Mouse (Mus musculus) embryo, embryonic 10 days (tissue): Measurements from ENCODE around the gene Ucp2.
"Not testable (repeated sequence)": the region's sequence is repeated elsewhere in the genome, so short reads cannot be mapped to it uniquely, and the experiment has no call there.

Experiments
- DNase-seq: peaks from one replicate; pipeline ENCODE4 v3.0.0-alpha.2; 2015; ENCODE audit warnings: low spot score

The Ucp2 gene

GRCm38 (mm10) chr7:100479823-100480164, 13.3 kb upstream of the Ucp2 start:
- DNase-seq: no peak

GRCm38 (mm10) chr7:100480175-100480574, 13.0 kb upstream of the Ucp2 start:
- DNase-seq: no peak

- DNase-seq: not testable (repeated sequence)
These were observed 11.1 kb upstream of the Ucp2 start for GRCm38 (mm10) chr7:100482046-100482445.

- no peak for DNase-seq
These were observed 8.6 kb upstream of the Ucp2 start for GRCm38 (mm10) chr7:100484493-100484892.

GRCm38 (mm10) chr7:100487301-100487700, 5.8 kb upstream of the Ucp2 start:
- DNase-seq: no peak

- no peak for DNase-seq
These were observed 4.6 kb upstream of the Ucp2 start for GRCm38 (mm10) chr7:100488474-100489048.

GRCm38 (mm10) chr7:100492391-100493116, 583 bp upstream of the Ucp2 start:
- DNase-seq: peak; percentile 23

- DNase-seq: peak; percentile 19
These were observed 612 bp downstream of the Ucp2 start for GRCm38 (mm10) chr7:100493484-100494414.

GRCm38 (mm10) chr7:100494415-100494831, 1.3 kb downstream of the Ucp2 start:
- no peak for DNase-seq

GRCm38 (mm10) chr7:100495042-100495441, 1.9 kb downstream of the Ucp2 start:
- DNase-seq: peak; percentile 50

GRCm38 (mm10) chr7:100495581-100496251, 2.6 kb downstream of the Ucp2 start:
- DNase-seq: peak; percentile 71

- DNase-seq: no peak
These were observed 3.2 kb downstream of the Ucp2 start for GRCm38 (mm10) chr7:100496371-100496770.

GRCm38 (mm10) chr7:100496791-100497190, 3.7 kb downstream of the Ucp2 start:
- DNase-seq: no peak

- DNase-seq: no peak
These were observed 4.3 kb downstream of the Ucp2 start for GRCm38 (mm10) chr7:100497402-100497801.

- no peak for DNase-seq
These were observed 4.8 kb downstream of the Ucp2 start for GRCm38 (mm10) chr7:100497982-100498381.

- no peak for DNase-seq
These were observed 6.3 kb downstream of the Ucp2 start for GRCm38 (mm10) chr7:100499465-100499864.

- no peak for DNase-seq
These were observed 7.3 kb downstream of the Ucp2 start for GRCm38 (mm10) chr7:100500276-100500977.

GRCm38 (mm10) chr7:100501027-100501843, 8.1 kb downstream of the Ucp2 start:
- no peak for DNase-seq

GRCm38 (mm10) chr7:100501844-100502373, 8.8 kb downstream of the Ucp2 start:
- DNase-seq: no peak

- no peak for DNase-seq
These were observed 9.3 kb downstream of the Ucp2 start for GRCm38 (mm10) chr7:100502374-100502922.
